Mouse (Mus musculus) kidney, adult 2 months (tissue): Measurements from ENCODE around the gene Psg16.

Source experiments
- CTCF ChIP-seq: fragments of 200-500 bp; conservative IDR thresholded peaks from 2 replicates; pipeline ENCODE4 v1.5.1; 2011; ENCODE audit warnings: low read depth, mild to moderate bottlenecking, control low read depth, low read length, moderate library complexity, mixed read lengths; ENCODE audit not compliant: insufficient read depth, insufficient read length
- POLR2A ChIP-seq: fragments of 200-500 bp; IDR thresholded peaks from one replicate; pipeline ENCODE4 v1.6.1; 2011; ENCODE audit warnings: low read depth, low read length, control low read depth

- TF ChIP-seq POLR2A (no peak), CTCF (no peak)
Observed at GRCm38 (mm10) chr7:17156885-17157677, 83.2 kb downstream of the Psg16 start.
